Mouse (Mus musculus): ENCODE results near the gene Frat2.

DNA sequence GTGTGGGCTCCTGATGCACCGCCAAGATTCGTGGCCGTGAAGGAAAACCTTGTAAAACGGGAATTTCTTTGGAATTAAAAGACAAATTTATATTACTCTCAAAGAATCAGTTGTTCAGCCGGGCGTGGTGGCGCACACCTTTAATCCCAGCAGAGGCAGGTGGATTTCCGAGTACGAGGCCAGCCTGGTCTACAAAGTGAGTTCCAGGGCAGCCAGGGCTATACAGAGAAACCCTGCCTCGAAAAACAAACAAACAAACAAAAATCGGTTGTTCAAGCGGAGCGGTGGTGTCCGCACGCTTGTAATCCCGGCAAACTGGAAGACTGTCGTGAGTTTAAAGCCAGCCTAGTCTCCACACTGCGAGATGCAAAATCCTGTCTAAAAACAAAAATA, 48.4 kb upstream of the Frat2 start:
- TF ChIP-seq CTCF (IDR thresholded peaks at IDR 0.05; ENCODE audit: control insufficient read depth, insufficient read depth, low read length) (no peak), POLR2A (IDR thresholded peaks at IDR 0.05; ENCODE audit: borderline replicate concordance, control insufficient read depth, low read depth, low read length) (no peak)
